Mouse (Mus musculus): ENCODE data around the gene Ust. TPM values are rescaled to one million over a fixed set of nuclear protein-coding genes. Genes with fewer than 3 reads are reported as not detected.

Gene Ust
- polyA plus RNA-seq, 1 experiment from 2014 or later, result 2.0 TPM

DNA sequence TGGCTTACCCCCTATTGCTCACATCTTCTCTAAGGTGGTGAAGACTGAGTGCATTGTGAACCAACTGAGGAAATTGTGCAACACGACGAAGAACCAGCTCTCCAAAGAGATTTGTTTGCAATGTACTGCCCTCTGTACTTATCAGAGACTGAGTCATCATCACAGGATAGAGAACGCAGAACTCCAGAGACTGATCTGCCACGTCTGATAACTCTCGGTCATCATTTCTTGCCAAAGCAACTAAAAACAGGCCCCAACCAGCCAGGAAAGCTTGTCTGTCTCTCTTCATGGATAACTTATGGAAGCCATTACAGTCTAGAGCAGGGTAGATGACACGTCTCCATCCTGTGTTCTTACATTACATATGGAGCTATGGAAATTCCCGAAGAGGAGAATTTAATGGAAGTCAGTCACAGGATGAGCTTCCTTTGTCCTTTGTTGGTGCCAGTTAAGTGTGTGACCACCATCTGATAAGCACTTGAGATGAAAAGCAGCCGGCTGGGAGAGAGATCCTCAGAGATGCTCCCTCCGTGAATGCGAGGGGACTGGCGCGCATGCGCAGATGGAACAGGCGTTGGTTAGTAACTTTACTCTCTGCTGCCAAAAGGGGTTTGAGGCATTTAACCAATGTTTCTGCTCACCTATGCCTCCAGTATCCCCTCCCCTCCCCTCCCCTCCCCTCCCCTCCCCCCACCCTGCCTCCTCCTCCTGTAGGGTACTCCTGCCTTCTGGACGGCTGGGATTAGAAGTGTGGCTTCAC, 160.2 kb downstream of the Ust start:
- H3K4me1 ChIP-seq (replicated peaks; ENCODE audit: control insufficient read depth, insufficient read depth, low read length), result no peaks in the 10 kb centered on the region
- no peak overlapping the region for H3K27ac ChIP-seq (ENCODE audit: low read depth, low read length)
- TF ChIP-seq CTCF (IDR thresholded peaks at IDR 0.05; ENCODE audit: low read depth), result no peak
- no peak overlapping the region for H3K4me3 ChIP-seq (ENCODE audit: low read depth, low read length)
- no peak for ATAC-seq
- H3K36me3 ChIP-seq (ENCODE audit: control insufficient read depth, insufficient read depth), result no peaks in the 10 kb centered on the region
- no peak overlapping the region for H3K9ac ChIP-seq (ENCODE audit: low read depth, low read length)
- WGBS, result 68% methylated on average over 15 of the region's 15 CpGs
- H3K27me3 ChIP-seq (replicated peaks; ENCODE audit: control insufficient read depth, insufficient read depth, low read length), result no peaks in the 10 kb centered on the region
- no peaks in the 10 kb centered on the region for H3K9me3 ChIP-seq (ENCODE audit: control insufficient read depth)
- no peak overlapping the region for H3K4me2 ChIP-seq (replicated peaks; ENCODE audit: low read depth)

DNA sequence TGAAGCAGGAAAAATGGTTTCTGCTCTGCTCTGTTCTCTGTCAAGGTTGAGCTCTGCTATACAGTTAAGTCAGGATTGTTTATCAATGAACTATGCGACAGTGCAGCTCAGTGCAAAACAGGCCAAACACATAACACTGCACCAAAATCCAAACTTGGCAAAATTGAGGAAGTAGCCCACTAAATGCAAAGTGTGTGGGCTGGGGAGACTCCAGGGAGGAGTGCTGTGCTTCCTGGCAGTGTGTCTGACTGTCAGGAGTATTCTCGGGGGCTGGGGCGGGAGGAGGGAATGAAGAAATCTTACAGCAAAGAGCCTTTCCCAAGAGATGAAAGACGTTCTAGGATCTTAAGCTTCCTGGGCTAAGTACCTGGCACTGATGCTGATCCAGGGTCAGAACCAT, 165.1 kb downstream of the Ust start:
- no peak overlapping the region for H3K27ac ChIP-seq (ENCODE audit: low read depth, low read length)
- no peaks in the 10 kb centered on the region for H3K4me1 ChIP-seq (replicated peaks; ENCODE audit: control insufficient read depth, insufficient read depth, low read length)
- 49% methylated on average over 4 of the region's 4 CpGs for WGBS
- no peak overlapping the region for H3K4me3 ChIP-seq (ENCODE audit: low read depth, low read length)
- H3K27me3 ChIP-seq (replicated peaks; ENCODE audit: control insufficient read depth, insufficient read depth, low read length), result no peaks in the 10 kb centered on the region
- ATAC-seq, result no peak
- no peak overlapping the region for H3K9ac ChIP-seq (ENCODE audit: low read depth, low read length)
- TF ChIP-seq CTCF (IDR thresholded peaks at IDR 0.05; ENCODE audit: low read depth), result no peak
- H3K4me2 ChIP-seq (replicated peaks; ENCODE audit: low read depth), result no peak overlapping the region
- no peaks in the 10 kb centered on the region for H3K36me3 ChIP-seq (ENCODE audit: control insufficient read depth, insufficient read depth)
- no peaks in the 10 kb centered on the region for H3K9me3 ChIP-seq (ENCODE audit: control insufficient read depth)

DNA sequence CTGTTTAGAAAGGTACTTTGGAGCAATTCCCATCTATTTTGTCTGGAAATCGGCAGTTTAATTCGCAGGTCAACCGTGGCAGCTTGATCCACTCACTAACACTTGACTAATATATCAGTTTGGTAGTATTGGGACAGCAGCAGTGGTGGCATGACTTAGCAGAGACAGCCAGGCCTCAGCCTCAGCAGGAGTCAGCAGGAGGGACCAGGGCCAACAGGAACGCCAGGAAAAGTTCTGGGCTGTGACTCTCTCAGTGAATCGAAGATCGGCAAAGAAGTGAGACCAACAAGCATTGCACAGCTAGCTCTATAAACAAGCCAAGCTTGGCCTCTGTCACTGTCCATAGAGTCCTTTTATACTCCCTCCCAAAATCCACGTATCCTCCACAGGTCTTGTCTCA, 168.0 kb downstream of the Ust start:
- no peak overlapping the region for H3K4me2 ChIP-seq (replicated peaks; ENCODE audit: low read depth)
- ATAC-seq, result no peak
- WGBS, result 91% methylated on average over 7 of the region's 7 CpGs
- no peaks in the 10 kb centered on the region for H3K4me1 ChIP-seq (replicated peaks; ENCODE audit: control insufficient read depth, insufficient read depth, low read length)
- H3K27ac ChIP-seq (ENCODE audit: low read depth, low read length), result no peak overlapping the region
- TF ChIP-seq CTCF (IDR thresholded peaks at IDR 0.05; ENCODE audit: low read depth), result no peak
- no peaks in the 10 kb centered on the region for H3K27me3 ChIP-seq (replicated peaks; ENCODE audit: control insufficient read depth, insufficient read depth, low read length)
- H3K9me3 ChIP-seq (ENCODE audit: control insufficient read depth), result no peaks in the 10 kb centered on the region
- H3K4me3 ChIP-seq (ENCODE audit: low read depth, low read length), result no peak overlapping the region
- no peak overlapping the region for H3K9ac ChIP-seq (ENCODE audit: low read depth, low read length)
- H3K36me3 ChIP-seq (ENCODE audit: control insufficient read depth, insufficient read depth), result no peaks in the 10 kb centered on the region

DNA sequence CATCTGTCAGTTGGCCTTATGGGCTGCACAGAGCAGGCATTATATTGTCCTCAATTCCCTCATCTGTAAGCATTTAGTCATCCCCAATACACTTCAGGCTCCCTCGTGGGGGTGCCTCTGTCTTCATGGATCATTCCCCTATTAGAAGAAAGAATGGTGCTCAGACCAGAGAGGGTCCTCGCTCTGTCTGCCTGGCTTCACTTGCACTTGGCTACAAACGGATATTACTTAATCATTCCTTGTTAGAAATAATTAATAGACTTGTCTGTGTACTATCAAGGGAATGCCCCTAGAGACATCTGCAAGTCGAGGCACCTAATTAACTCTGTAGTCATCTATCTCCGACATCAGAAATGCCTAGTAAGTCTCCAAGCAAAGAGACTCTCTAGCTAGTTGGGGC, 171.1 kb downstream of the Ust start:
- Histone ChIP-seq H3K9me3 (ENCODE audit: control insufficient read depth) (no peaks in the 10 kb centered on the region), H3K36me3 (ENCODE audit: control insufficient read depth, insufficient read depth) (no peaks in the 10 kb centered on the region), H3K27me3 (replicated peaks; ENCODE audit: control insufficient read depth, insufficient read depth, low read length) (no peaks in the 10 kb centered on the region), H3K4me2 (replicated peaks; ENCODE audit: low read depth) (no peak overlapping the region), H3K4me1 (replicated peaks; ENCODE audit: control insufficient read depth, insufficient read depth, low read length) (no peaks in the 10 kb centered on the region), H3K4me3 (ENCODE audit: low read depth, low read length) (no peak overlapping the region), H3K27ac (ENCODE audit: low read depth, low read length) (no peak overlapping the region), H3K9ac (ENCODE audit: low read depth, low read length) (no peak overlapping the region)
- TF ChIP-seq CTCF (IDR thresholded peaks at IDR 0.05; ENCODE audit: low read depth), result no peak
- no peak for ATAC-seq
- whole genome bisulfite sequencing, result 75% methylated on average over 5 of the region's 5 CpGs

DNA sequence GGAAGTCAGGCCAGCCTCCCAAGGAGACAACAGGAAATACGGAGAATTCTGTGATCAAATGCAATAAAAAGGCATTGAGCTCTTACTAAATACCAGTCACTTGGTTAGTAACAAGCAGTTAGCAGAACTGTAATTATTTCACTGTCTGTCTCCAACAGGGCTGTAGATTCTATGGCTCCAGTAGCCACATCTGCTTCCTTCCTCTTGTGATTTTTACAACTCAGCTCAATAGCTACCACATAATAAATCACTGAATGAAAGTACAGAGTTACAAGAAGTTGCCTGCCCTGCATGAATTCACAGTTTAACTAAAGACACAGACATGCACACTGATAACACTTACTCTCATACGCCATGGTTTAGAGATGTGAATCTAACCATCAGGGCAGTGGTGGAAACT, 176.1 kb downstream of the Ust start:
- no peak for TF ChIP-seq CTCF (IDR thresholded peaks at IDR 0.05; ENCODE audit: low read depth)
- H3K4me2 ChIP-seq (replicated peaks; ENCODE audit: low read depth), result no peak overlapping the region
- H3K9ac ChIP-seq (ENCODE audit: low read depth, low read length), result no peak overlapping the region
- H3K27me3 ChIP-seq (replicated peaks; ENCODE audit: control insufficient read depth, insufficient read depth, low read length), result no peaks in the 10 kb centered on the region
- no peaks in the 10 kb centered on the region for H3K36me3 ChIP-seq (ENCODE audit: control insufficient read depth, insufficient read depth)
- no peak overlapping the region for H3K27ac ChIP-seq (ENCODE audit: low read depth, low read length)
- H3K9me3 ChIP-seq (ENCODE audit: control insufficient read depth), result no peaks in the 10 kb centered on the region
- no peaks in the 10 kb centered on the region for H3K4me1 ChIP-seq (replicated peaks; ENCODE audit: control insufficient read depth, insufficient read depth, low read length)
- WGBS, result 75% methylated on average over 2 of the region's 2 CpGs
- H3K4me3 ChIP-seq (ENCODE audit: low read depth, low read length), result no peak overlapping the region
- ATAC-seq, result no peak

DNA sequence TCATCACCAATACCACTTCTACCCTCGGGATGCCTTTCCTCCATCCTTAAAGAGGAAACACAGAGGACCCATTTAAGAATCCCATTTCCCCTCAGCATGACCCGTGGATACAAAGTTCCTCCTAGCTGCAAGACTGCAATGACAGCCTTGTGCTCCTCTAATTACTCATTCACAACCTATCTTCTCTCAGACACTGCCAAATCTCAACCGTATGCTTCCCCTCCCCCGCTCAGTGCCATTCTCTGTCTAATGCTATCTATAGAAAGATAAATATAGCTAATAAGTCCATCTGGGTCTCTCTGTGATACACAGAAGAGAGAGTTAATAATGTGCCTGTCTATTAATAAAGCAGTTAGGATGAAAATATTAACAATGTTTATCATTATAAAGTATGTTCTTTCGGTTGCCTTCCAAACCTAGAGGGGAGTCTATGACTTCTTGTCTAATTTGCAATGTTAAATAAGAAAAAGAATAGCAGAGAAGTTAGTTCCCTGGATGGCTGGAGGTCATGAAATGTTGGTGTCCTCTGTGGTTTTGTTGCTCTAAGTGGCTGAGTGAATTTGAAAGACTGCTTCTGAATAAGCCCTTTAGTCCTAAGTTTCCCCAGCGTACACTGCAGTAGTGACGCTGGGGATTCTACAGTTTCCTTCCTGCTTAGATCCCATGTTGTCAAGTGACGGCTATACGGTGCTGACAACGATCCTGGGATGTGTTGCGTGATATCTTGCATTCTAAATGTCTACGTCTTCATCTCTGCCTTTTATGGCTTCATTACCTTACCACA, 178.8 kb downstream of the Ust start:
- H3K4me2 ChIP-seq (replicated peaks; ENCODE audit: low read depth), result no peak overlapping the region
- 75% methylated on average over 12 of the region's 12 CpGs for WGBS
- no peaks in the 10 kb centered on the region for H3K36me3 ChIP-seq (ENCODE audit: control insufficient read depth, insufficient read depth)
- no peak overlapping the region for H3K27ac ChIP-seq (ENCODE audit: low read depth, low read length)
- ATAC-seq, result no peak
- H3K27me3 ChIP-seq (replicated peaks; ENCODE audit: control insufficient read depth, insufficient read depth, low read length), result no peaks in the 10 kb centered on the region
- no peaks in the 10 kb centered on the region for H3K4me1 ChIP-seq (replicated peaks; ENCODE audit: control insufficient read depth, insufficient read depth, low read length)
- H3K4me3 ChIP-seq (ENCODE audit: low read depth, low read length), result no peak overlapping the region
- H3K9me3 ChIP-seq (ENCODE audit: control insufficient read depth), result no peaks in the 10 kb centered on the region
- no peak for TF ChIP-seq CTCF (IDR thresholded peaks at IDR 0.05; ENCODE audit: low read depth)
- no peak overlapping the region for H3K9ac ChIP-seq (ENCODE audit: low read depth, low read length)

All from intestine, postnatal 0 days (tissue).